Mouse (Mus musculus): ENCODE results near the gene Hjurp. TPM values are rescaled to one million over a fixed set of nuclear protein-coding genes. Genes with fewer than 3 reads are reported as not detected.
A peak's percentile ranks its signal among the peaks of the same experiment; 100 is the strongest.

Gene Hjurp
- polyA plus RNA-seq, 1 experiment from 2014 or later = 209 TPM

DNA sequence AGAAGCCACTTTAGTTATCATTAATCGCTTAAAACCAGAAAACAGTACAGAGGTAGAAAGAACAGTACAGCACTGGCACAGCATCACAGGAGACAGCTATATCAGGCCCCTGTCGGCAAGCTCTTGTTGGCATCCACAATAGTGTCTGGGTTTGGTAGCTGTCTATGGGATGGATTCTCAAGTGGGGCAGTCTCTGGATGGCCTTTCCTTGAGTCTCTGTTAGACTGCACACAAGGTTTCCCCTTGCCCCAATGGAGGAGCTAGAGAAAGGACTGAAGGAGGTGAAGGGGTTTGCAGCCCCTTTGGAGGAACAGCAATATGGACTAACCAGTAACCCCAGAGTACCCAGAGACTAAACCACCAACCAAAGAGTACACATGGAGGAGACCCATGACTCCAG, 14.6 kb upstream of the Hjurp start:
- no peaks in the 10 kb centered on the region for H3K36me3 ChIP-seq (replicated peaks)
- H3K4me2 ChIP-seq = no peak overlapping the region
- H3K4me1 ChIP-seq = no peaks in the 10 kb centered on the region
- no peak overlapping the region for H3K9ac ChIP-seq
- no peak overlapping the region for H3K4me3 ChIP-seq (replicated peaks)
- no peak overlapping the region for H3K27ac ChIP-seq
- ATAC-seq (ENCODE audit: low FRiP score) = no peak
- H3K27me3 ChIP-seq = no peaks in the 10 kb centered on the region
- 56% methylated on average over 2 of the region's 2 CpGs for WGBS
- peaks cover 68% of the 10 kb centered on the region for H3K9me3 ChIP-seq

DNA sequence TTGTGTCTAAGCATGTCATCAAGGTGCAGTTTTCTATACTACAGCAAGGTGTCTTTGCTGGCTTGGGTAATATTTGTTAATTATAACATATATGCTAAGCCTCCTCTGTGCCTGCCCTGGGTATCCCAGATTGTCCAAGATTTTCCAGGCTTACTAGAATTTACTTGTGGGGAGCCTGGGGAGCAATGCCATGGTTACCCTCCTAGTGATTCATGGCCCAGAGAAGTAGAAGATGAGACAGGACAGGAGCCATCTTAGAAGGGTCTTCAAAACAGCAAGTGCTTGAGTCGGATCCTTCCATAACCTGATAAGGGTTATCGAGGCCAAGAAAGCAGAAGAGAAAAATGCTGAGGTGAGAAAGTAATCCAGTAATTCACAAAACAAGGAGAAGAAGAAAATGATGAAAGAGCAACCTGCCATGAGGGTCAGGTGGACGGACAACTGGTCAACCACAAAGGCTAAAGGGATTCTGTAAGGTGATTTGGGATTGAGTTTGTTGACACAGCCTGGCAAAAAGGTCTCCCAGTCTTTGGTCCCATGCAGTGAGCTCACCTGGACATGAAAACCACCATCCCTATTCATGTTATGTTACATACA, 14.1 kb upstream of the Hjurp start:
- 63% methylated on average over 3 of the region's 3 CpGs for WGBS
- H3K9ac ChIP-seq = no peak overlapping the region
- no peak for ATAC-seq (ENCODE audit: low FRiP score)

DNA sequence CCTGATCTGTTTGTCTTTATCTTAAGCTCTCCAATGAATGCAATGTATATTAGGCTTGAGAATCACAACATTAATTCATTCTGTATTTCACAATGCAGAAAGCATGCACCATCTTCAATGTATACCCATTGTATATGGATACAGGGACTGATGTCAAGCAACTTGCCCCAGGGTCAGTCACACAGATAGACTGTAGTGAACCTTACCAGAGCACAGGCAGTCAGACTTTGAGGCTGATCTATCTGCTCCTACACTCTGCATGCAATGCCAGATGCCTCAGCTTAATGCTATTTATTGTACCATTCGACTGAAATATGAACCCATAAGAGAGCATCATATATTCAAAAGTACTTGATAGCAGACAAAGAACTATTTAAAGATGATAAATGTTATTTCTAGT, 13.1 kb upstream of the Hjurp start:
- Histone ChIP-seq H3K4me3 (replicated peaks) (no peak overlapping the region), H3K9me3 (peaks cover 70% of the 10 kb centered on the region), H3K36me3 (replicated peaks) (no peaks in the 10 kb centered on the region), H3K27ac (no peak overlapping the region), H3K27me3 (no peaks in the 10 kb centered on the region), H3K4me2 (no peak overlapping the region), H3K4me1 (no peaks in the 10 kb centered on the region), H3K9ac (no peak overlapping the region)
- ATAC-seq (ENCODE audit: low FRiP score) = no peak
- 74% methylated on average over 1 of the region's 1 CpGs for WGBS

More for the DNA sequence above, 14.1 kb upstream of the Hjurp start:
- Histone ChIP-seq H3K36me3 (replicated peaks) (no peaks in the 10 kb centered on the region), H3K27me3 (no peaks in the 10 kb centered on the region), H3K4me3 (replicated peaks) (no peak overlapping the region), H3K27ac (no peak overlapping the region), H3K4me1 (no peaks in the 10 kb centered on the region), H3K9me3 (peaks cover 70% of the 10 kb centered on the region), H3K4me2 (no peak overlapping the region)

DNA sequence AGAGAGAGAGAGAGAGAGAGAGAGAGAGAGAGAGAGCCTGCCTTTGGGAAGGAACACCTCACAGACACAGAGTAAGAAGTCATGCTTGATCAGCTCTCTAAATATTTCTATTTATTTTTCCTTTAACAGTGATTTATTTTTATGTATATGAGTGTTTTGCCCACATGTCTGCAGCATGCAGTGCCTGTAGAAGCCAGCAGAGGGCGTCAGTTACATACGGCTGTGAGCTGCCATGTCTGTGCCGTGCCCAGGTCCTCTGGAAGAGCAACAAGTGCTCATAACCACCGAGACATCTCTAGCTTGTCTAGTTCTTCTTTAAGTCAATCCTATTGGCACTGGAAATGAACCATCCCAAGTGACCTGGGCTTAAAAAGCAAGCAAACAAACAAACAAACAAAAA, 12.5 kb upstream of the Hjurp start:
- Histone ChIP-seq H3K4me3 (replicated peaks) (no peak overlapping the region), H3K9ac (no peak overlapping the region), H3K4me1 (no peaks in the 10 kb centered on the region), H3K27ac (no peak overlapping the region), H3K36me3 (replicated peaks) (no peaks in the 10 kb centered on the region), H3K4me2 (no peak overlapping the region), H3K9me3 (peaks cover 71% of the 10 kb centered on the region), H3K27me3 (no peaks in the 10 kb centered on the region)
- no peak for ATAC-seq (ENCODE audit: low FRiP score)
- 43% methylated on average over 4 of the region's 4 CpGs for WGBS

DNA sequence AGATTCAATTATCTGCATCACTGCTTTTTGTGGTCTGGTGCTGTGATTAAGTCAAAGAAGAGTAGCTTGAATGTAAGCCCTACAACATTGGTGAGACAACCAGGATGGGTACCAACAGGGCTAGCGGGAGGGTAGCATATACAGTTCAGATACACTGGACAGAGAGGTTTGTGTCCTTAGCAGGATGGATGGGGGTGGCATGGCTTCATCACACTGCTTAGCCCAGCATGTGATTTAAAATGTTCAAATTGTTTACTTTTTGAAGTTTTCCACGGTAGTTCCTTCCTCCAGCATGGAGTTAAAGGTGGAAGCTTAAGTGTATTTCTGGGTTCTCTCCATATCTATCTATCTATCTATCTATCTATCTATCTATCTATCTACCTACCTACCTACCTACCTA, 11.7 kb upstream of the Hjurp start:
- Histone ChIP-seq H3K4me2 (no peak overlapping the region), H3K27ac (no peak overlapping the region), H3K9me3 (peaks cover 73% of the 10 kb centered on the region), H3K36me3 (replicated peaks) (no peaks in the 10 kb centered on the region), H3K4me3 (replicated peaks) (no peak overlapping the region), H3K27me3 (no peaks in the 10 kb centered on the region), H3K9ac (no peak overlapping the region), H3K4me1 (no peaks in the 10 kb centered on the region)
- no peak for ATAC-seq (ENCODE audit: low FRiP score)
- 43% methylated on average over 2 of the region's 2 CpGs for WGBS

DNA sequence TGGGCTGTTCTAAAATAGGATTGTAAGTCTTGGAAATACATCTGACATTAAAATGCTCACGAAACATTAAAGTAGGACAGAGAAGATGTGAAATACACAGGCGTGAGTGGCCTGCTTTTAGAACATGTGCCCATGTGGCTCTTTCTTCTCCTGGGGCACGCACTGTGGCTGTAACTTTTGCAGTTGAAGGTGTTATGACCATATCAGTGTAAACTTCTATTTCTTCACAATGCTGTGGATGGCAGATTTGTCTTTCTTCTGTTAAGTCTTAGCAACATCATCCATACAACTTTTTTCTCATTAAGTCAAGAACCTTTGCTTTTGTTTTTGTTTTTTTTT, 11.3 kb upstream of the Hjurp start:
- H3K4me1 ChIP-seq = no peaks in the 10 kb centered on the region
- 74% methylated on average over 3 of the region's 3 CpGs for WGBS
- ATAC-seq (ENCODE audit: low FRiP score) = no peak

DNA sequence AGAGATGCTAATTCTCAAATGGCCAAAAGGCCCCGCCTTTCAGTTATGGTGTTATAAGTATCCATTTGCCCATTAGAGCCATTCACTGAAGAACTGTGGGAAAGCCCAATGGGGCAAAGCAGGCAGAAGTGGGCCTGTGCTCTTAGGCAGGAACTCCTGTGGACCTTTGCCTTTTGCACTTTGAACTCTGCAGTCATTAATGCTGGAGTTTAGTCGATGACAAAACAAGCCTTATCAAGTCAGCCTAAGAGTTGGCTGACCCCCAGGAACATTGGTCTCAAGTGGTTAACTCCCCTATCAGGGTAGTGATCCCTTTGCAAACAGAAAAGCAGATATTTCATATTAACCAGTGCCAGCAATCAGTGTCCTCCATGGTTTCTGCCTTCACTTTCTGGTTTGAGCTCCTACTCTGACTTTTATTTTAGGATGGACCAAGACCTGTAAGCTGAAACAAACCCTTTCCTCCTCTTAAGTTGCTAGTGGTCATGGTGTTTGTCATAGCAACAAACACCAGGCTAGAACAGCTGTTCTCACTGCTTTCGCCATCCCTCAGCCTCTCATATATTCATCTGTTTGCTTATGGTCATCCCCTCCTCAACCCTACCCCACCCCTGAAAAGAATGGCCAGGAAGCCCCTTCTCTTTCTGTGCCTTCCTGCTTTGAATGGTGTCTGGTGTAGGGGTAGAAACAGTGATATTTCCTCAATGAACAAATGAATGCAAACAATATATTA, 10.8 kb upstream of the Hjurp start:
- H3K27ac ChIP-seq = no peak overlapping the region
- no peaks in the 10 kb centered on the region for H3K4me1 ChIP-seq
- H3K36me3 ChIP-seq (replicated peaks) = no peaks in the 10 kb centered on the region
- WGBS = 43% methylated on average over 3 of the region's 3 CpGs
- no peak overlapping the region for H3K4me2 ChIP-seq
- H3K4me3 ChIP-seq (replicated peaks) = no peak overlapping the region
- no peak for ATAC-seq (ENCODE audit: low FRiP score)
- H3K9ac ChIP-seq = no peak overlapping the region
- H3K9me3 ChIP-seq = peaks cover 83% of the 10 kb centered on the region
- no peaks in the 10 kb centered on the region for H3K27me3 ChIP-seq

More for the DNA sequence above, 11.3 kb upstream of the Hjurp start:
- no peaks in the 10 kb centered on the region for H3K27me3 ChIP-seq
- no peak overlapping the region for H3K9ac ChIP-seq
- H3K36me3 ChIP-seq (replicated peaks) = no peaks in the 10 kb centered on the region
- H3K27ac ChIP-seq = no peak overlapping the region
- H3K4me3 ChIP-seq (replicated peaks) = no peak overlapping the region
- H3K9me3 ChIP-seq = peaks cover 77% of the 10 kb centered on the region
- no peak overlapping the region for H3K4me2 ChIP-seq

DNA sequence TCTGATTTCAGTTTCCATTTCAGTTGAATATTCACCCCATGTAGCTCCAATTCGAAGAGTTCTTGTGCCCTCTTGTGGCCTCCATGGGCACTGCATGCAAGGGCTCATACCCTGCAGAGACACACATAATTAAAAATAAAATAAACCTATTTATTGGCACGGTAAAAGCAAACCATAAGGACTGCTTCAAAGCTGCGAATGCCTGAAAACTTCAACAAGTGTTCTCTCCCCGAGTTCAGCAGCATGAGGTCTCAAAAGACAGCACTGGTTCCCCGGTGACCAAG, 10.2 kb upstream of the Hjurp start:
- H3K4me3 ChIP-seq (replicated peaks) = no peak overlapping the region
- peaks cover 88% of the 10 kb centered on the region for H3K9me3 ChIP-seq
- 38% methylated on average over 5 of the region's 5 CpGs for WGBS
- no peak overlapping the region for H3K4me2 ChIP-seq
- no peaks in the 10 kb centered on the region for H3K27me3 ChIP-seq
- H3K27ac ChIP-seq = no peak overlapping the region
- H3K4me1 ChIP-seq = no peaks in the 10 kb centered on the region
- ATAC-seq (ENCODE audit: low FRiP score) = peak; percentile 0; the same call in 1 of the 2 replicates
- H3K36me3 ChIP-seq (replicated peaks) = no peaks in the 10 kb centered on the region
- H3K9ac ChIP-seq = no peak overlapping the region

DNA sequence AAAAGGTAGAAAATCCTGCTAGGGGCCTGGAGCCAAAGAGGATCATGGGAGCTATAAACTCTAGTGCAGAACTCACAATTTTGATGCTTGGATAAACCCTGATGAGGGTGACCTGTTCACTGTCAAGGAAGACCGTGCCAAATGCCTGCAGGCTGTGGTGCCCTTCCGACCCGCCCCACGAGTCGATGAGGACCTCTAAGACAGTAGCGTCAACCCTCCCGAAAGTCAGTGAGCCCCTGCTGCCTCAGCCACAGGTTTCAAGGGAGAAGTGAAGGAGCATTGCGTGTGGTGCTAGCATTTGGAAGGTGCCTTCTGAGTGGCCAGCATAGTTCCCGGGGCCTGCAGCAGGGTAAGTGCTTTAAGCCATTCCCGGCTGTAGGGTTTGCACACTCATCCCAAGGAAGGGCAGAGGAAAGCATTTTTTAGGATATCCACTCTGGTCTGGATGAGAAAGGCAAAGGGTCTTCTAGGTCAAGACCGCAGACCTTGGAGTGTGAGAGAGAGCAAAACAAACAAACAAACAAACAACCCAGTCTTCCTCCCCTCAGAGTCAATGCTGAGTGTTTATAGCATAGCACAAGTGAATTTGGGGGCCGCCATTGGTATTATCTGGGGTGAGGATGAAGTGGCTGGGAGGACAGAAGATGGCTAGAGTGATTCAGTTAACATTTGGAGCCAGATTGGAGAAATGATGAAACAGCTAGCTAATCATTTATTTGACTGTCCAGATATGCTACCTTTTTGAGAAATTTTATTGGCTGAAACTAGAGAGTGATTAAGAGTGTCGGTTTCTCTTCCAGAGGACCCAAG, 9.7 kb upstream of the Hjurp start:
- no peak overlapping the region for H3K27ac ChIP-seq
- whole genome bisulfite sequencing = 75% methylated on average over 13 of the region's 13 CpGs
- H3K4me1 ChIP-seq = no peaks in the 10 kb centered on the region
- no peak for ATAC-seq (ENCODE audit: low FRiP score)
- H3K4me2 ChIP-seq = no peak overlapping the region
- no peaks in the 10 kb centered on the region for H3K27me3 ChIP-seq
- no peak overlapping the region for H3K4me3 ChIP-seq (replicated peaks)
- H3K36me3 ChIP-seq (replicated peaks) = no peaks in the 10 kb centered on the region
- H3K9me3 ChIP-seq = peaks cover 89% of the 10 kb centered on the region
- H3K9ac ChIP-seq = no peak overlapping the region

DNA sequence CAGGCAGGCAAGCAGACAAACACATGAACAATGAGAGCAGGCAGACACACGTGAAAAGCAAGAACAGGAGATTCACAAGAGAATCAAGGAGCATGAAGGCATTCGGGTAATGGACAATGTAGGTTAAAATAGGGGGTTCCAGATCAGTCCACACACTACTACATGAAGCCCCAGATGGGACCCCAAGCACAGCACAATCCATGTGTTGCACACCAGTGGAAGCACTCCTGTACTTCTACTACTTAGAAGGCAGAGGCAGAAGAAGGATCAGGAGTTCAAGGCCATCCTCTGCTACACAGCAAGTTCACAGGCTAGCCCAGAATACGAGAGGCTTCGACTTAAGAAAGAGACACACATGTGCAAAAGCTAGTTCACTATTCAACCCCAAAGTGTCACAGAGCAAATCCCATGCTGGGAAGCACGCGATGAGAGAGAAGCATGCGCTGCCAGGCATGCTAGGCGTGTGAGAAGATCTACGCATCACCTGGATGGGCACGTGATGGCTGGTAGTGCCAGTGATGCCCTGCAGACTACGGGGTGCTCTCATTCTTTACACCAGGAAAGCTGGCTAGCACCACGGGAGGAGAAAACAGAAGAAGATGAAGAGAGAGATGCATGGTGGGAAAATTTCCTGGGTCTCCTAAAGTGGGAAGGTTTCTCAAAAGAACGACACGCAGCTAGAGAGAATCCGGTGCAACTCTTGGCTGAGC, 8.9 kb upstream of the Hjurp start:
- 82% methylated on average over 15 of the region's 15 CpGs for WGBS

DNA sequence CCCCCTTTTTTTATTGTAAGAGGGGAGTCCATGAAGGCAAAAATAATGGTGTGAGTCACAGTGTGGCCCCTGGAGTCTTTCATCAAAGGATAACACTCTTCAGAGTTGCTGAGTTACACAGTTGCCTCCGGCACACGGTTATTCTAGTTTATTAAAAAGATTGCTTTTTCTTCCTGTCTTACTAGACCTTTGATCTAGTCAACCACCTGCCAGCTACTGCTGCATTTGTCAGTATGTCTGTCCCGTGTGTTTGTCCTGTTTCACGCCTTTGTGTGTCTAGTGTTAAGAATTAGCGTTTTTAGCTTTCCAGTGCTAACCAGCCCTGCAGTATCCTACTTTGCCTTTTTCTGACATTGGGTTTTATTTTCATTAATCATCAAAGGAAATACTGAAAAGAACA, 8.2 kb upstream of the Hjurp start:
- no peak overlapping the region for H3K27ac ChIP-seq
- no peak overlapping the region for H3K4me2 ChIP-seq
- H3K36me3 ChIP-seq (replicated peaks) = no peaks in the 10 kb centered on the region
- no peak overlapping the region for H3K4me3 ChIP-seq (replicated peaks)
- peaks cover 81% of the 10 kb centered on the region for H3K9me3 ChIP-seq
- no peaks in the 10 kb centered on the region for H3K4me1 ChIP-seq
- H3K9ac ChIP-seq = no peak overlapping the region
- no peak for ATAC-seq (ENCODE audit: low FRiP score)
- no peaks in the 10 kb centered on the region for H3K27me3 ChIP-seq
- WGBS = 69% methylated on average over 5 of the region's 5 CpGs

More for the DNA sequence above, 8.9 kb upstream of the Hjurp start:
- H3K27ac ChIP-seq = no peak overlapping the region
- no peak overlapping the region for H3K9ac ChIP-seq
- no peaks in the 10 kb centered on the region for H3K27me3 ChIP-seq
- ATAC-seq (ENCODE audit: low FRiP score) = no peak
- no peaks in the 10 kb centered on the region for H3K36me3 ChIP-seq (replicated peaks)
- H3K4me1 ChIP-seq = no peaks in the 10 kb centered on the region
- no peak overlapping the region for H3K4me3 ChIP-seq (replicated peaks)
- H3K4me2 ChIP-seq = no peak overlapping the region
- H3K9me3 ChIP-seq = peaks cover 81% of the 10 kb centered on the region

DNA sequence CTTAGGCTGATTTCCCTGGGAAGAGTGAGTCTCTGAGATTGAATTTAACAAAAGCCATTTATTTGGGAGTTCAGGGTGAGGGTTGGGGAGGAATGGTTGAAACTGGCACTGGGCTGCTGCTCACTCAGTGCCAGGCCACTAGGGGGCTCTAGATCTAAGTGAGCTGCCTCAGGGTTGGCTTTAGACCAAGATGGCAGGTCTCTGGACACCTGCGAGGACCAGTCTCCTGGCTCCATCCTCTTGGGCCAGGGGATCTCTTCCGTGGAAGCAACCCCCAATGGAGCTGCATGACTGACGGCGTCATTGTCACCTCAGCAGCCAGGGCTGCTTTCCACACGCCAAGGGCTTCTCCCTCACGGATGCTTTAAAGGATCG, 7.5 kb upstream of the Hjurp start:
- 64% methylated on average over 7 of the region's 7 CpGs for WGBS

More for the DNA sequence above, 7.5 kb upstream of the Hjurp start:
- no peak overlapping the region for H3K9ac ChIP-seq
- no peaks in the 10 kb centered on the region for H3K36me3 ChIP-seq (replicated peaks)
- H3K27ac ChIP-seq = no peak overlapping the region
- no peak overlapping the region for H3K4me2 ChIP-seq
- H3K4me1 ChIP-seq = no peaks in the 10 kb centered on the region
- ATAC-seq (ENCODE audit: low FRiP score) = no peak; the same call in 1 of the 2 replicates
- peaks cover 74% of the 10 kb centered on the region for H3K9me3 ChIP-seq
- no peaks in the 10 kb centered on the region for H3K27me3 ChIP-seq
- H3K4me3 ChIP-seq (replicated peaks) = no peak overlapping the region
